Mouse (Mus musculus) hindbrain, embryonic 15.5 days (tissue): Measurements from ENCODE around the gene Mrpl4. TPM values are rescaled to one million over a fixed set of nuclear protein-coding genes. Genes with fewer than 3 reads are reported as not detected.
A peak's percentile ranks its signal among the peaks of the same experiment; 100 is the strongest.
"Not testable (repeated sequence)": the region's sequence is repeated elsewhere in the genome, so short reads cannot be mapped to it uniquely, and the experiment has no call there.

Source experiments
- ATAC-seq: fragments of 200-750 bp; cut with Nextera tagmentation; 2 replicates; pipeline ENCODE4 v1.8.0; 2017; ENCODE audit warnings: low read depth, moderate number of reproducible peaks, moderate TSS enrichment; ENCODE audit not compliant: low FRiP score
- H3K27ac ChIP-seq: fragments of 300-500 bp; sonication (generic); replicated peaks from 2 replicates; pipeline ENCODE4 v1.5.1; 2015; ENCODE audit warnings: mild to moderate bottlenecking, inconsistent platforms
- H3K27me3 ChIP-seq: fragments of 300-500 bp; sonication (generic); 2 replicates; pipeline ENCODE4 v1.6.1; 2015; ENCODE audit warnings: control low read depth, inconsistent platforms
- H3K36me3 ChIP-seq: fragments of 300-500 bp; sonication (generic); 2 replicates; pipeline ENCODE4 v1.6.1; 2015; ENCODE audit warnings: control low read depth, inconsistent platforms
- H3K4me1 ChIP-seq: fragments of 300-500 bp; sonication (generic); replicated peaks from 2 replicates; pipeline ENCODE4 v1.6.1; 2015; ENCODE audit warnings: control low read depth, inconsistent platforms
- H3K4me2 ChIP-seq: fragments of 300-500 bp; sonication (generic); 2 replicates; pipeline ENCODE4 v1.6.1; 2015; ENCODE audit warnings: moderate library complexity, mild to moderate bottlenecking, inconsistent platforms
- H3K4me3 ChIP-seq: fragments of 300-500 bp; sonication (generic); 2 replicates; pipeline ENCODE4 v1.5.1; 2015; ENCODE audit warnings: mild to moderate bottlenecking, inconsistent platforms
- H3K9ac ChIP-seq: fragments of 300-500 bp; sonication (generic); 2 replicates; pipeline ENCODE4 v1.6.1; 2015; ENCODE audit warnings: inconsistent platforms
- H3K9me3 ChIP-seq: fragments of 300-500 bp; sonication (generic); 2 replicates; pipeline ENCODE4 v1.6.1; 2016; ENCODE audit warnings: control low read depth, inconsistent platforms
- WGBS: fragments of 180-500 bp; shearing (Covaris S2); methylation state at CpG from one replicate; pipeline ENCODE4 v1.1.7; 2015; 5-methylcytosine and 5-hydroxymethylcytosine counted together
- polyA plus RNA-seq: library from polyadenylated mRNA; unstranded; fragments of >200 nt; fragmentation: Nextera tagmentation; extraction: Ambion mirVana; gene quantifications from 2 replicates; pipeline ENCODE4 v1.2.1, GENCODE M21; 2015

Mrpl4 gene
- polyA plus RNA-seq, 1 experiment from 2014 or later = 114 TPM

GRCm38 (mm10) chr9:20991587-20991986, 11.0 kb upstream of the Mrpl4 start:
- Histone ChIP-seq H3K36me3 (no peaks in the 10 kb centered on the region), H3K9ac (no peak overlapping the region), H3K4me2 (no peak overlapping the region), H3K9me3 (no peaks in the 10 kb centered on the region), H3K27ac (no peak overlapping the region), H3K4me1 (peaks cover 3% of the 10 kb centered on the region; the same call in 1 of the 2 replicates), H3K27me3 (no peaks in the 10 kb centered on the region), H3K4me3 (no peak overlapping the region)
- 89% methylated on average over 4 of the region's 4 CpGs for WGBS
- no peak for ATAC-seq

GRCm38 (mm10) chr9:20993165-20993898, 9.2 kb upstream of the Mrpl4 start:
- H3K36me3 ChIP-seq = no peaks in the 10 kb centered on the region
- no peaks in the 10 kb centered on the region for H3K27me3 ChIP-seq
- no peaks in the 10 kb centered on the region for H3K9me3 ChIP-seq
- no peak overlapping the region for H3K4me2 ChIP-seq
- no peak overlapping the region for H3K9ac ChIP-seq
- no peak overlapping the region for H3K27ac ChIP-seq
- peaks cover 3% of the 10 kb centered on the region; the same call in 1 of the 2 replicates for H3K4me1 ChIP-seq
- H3K4me3 ChIP-seq = no peak overlapping the region
- WGBS = 60% methylated on average over 5 of the region's 5 CpGs
- no peak for ATAC-seq

- ATAC-seq = no peak
- Histone ChIP-seq H3K36me3 (no peaks in the 10 kb centered on the region), H3K4me2 (no peak overlapping the region), H3K9me3 (no peaks in the 10 kb centered on the region), H3K27ac (no peak overlapping the region), H3K4me3 (no peak overlapping the region), H3K4me1 (peaks cover 3% of the 10 kb centered on the region; the same call in 1 of the 2 replicates), H3K9ac (no peak overlapping the region), H3K27me3 (no peaks in the 10 kb centered on the region)
- 69% methylated on average over 3 of the region's 3 CpGs for WGBS
These were observed 7.5 kb upstream of the Mrpl4 start for GRCm38 (mm10) chr9:20995069-20995468.

- Histone ChIP-seq H3K4me3 (no peak overlapping the region), H3K4me1 (no peaks in the 10 kb centered on the region), H3K9ac (no peak overlapping the region), H3K36me3 (no peaks in the 10 kb centered on the region), H3K27ac (no peak overlapping the region), H3K27me3 (no peaks in the 10 kb centered on the region), H3K4me2 (no peak overlapping the region), H3K9me3 (no peaks in the 10 kb centered on the region)
- ATAC-seq = no peak
- WGBS = 91% methylated on average over 8 of the region's 8 CpGs
These were observed 5.5 kb upstream of the Mrpl4 start for GRCm38 (mm10) chr9:20997065-20997464.

GRCm38 (mm10) chr9:20998337-20998736, 4.2 kb upstream of the Mrpl4 start:
- ATAC-seq, H3K4me3 ChIP-seq, H3K9me3 ChIP-seq, H3K4me2 ChIP-seq, H3K27ac ChIP-seq, H3K36me3 ChIP-seq, H3K27me3 ChIP-seq, H3K4me1 ChIP-seq, H3K9ac ChIP-seq: not testable (repeated sequence)
- WGBS = 85% methylated on average over 1 of the region's 1 CpGs

GRCm38 (mm10) chr9:21000811-21001210, 1.7 kb upstream of the Mrpl4 start:
- no peak for ATAC-seq
- no peak overlapping the region for H3K9ac ChIP-seq
- no peak overlapping the region for H3K27ac ChIP-seq

GRCm38 (mm10) chr9:21001651-21002200, 812 bp upstream of the Mrpl4 start:
- 75% methylated on average over 6 of the region's 6 CpGs for WGBS

More at GRCm38 (mm10) chr9:21000811-21001210, 1.7 kb upstream of the Mrpl4 start:
- Histone ChIP-seq H3K9me3 (no peaks in the 10 kb centered on the region), H3K4me3 (no peak overlapping the region), H3K36me3 (peaks cover 9% of the 10 kb centered on the region), H3K27me3 (no peaks in the 10 kb centered on the region), H3K4me1 (peaks cover 14% of the 10 kb centered on the region), H3K4me2 (no peak overlapping the region)

GRCm38 (mm10) chr9:21002270-21002626, 290 bp upstream of the Mrpl4 start:
- Histone ChIP-seq H3K27ac (peak overlapping the region; percentile 81), H3K4me3 (peak overlapping the region; percentile 69), H3K9ac (peak overlapping the region; percentile 63), H3K4me2 (peak overlapping the region; percentile 73), H3K36me3 (peaks cover 23% of the 10 kb centered on the region), H3K9me3 (no peaks in the 10 kb centered on the region), H3K4me1 (peaks cover 14% of the 10 kb centered on the region), H3K27me3 (no peaks in the 10 kb centered on the region)
- WGBS = 9% methylated on average over 7 of the region's 7 CpGs
- ATAC-seq = peak; percentile 54; the same call in 1 of the 2 replicates

More at GRCm38 (mm10) chr9:21001651-21002200, 812 bp upstream of the Mrpl4 start:
- no peak overlapping the region for H3K9ac ChIP-seq
- no peak for ATAC-seq
- H3K27ac ChIP-seq = no peak overlapping the region
- peaks cover 18% of the 10 kb centered on the region for H3K36me3 ChIP-seq
- H3K4me2 ChIP-seq = peak overlapping the region; percentile 73
- no peak overlapping the region for H3K4me3 ChIP-seq
- peaks cover 14% of the 10 kb centered on the region for H3K4me1 ChIP-seq
- H3K27me3 ChIP-seq = no peaks in the 10 kb centered on the region
- H3K9me3 ChIP-seq = no peaks in the 10 kb centered on the region

- H3K4me1 ChIP-seq = peaks cover 14% of the 10 kb centered on the region
- no peak overlapping the region for H3K9ac ChIP-seq
- 0 out of 2 replicates have a peak, but pooled peaks cover 3% of the 10 kb centered on the region for H3K27me3 ChIP-seq
- H3K27ac ChIP-seq = no peak overlapping the region
- 93% methylated on average over 10 of the region's 10 CpGs for WGBS
- H3K4me2 ChIP-seq = no peak overlapping the region
- H3K36me3 ChIP-seq = peaks cover 44% of the 10 kb centered on the region
- H3K9me3 ChIP-seq = no peaks in the 10 kb centered on the region
- ATAC-seq = no peak
- H3K4me3 ChIP-seq = no peak overlapping the region
These were observed 4.9 kb downstream of the Mrpl4 start for GRCm38 (mm10) chr9:21007313-21007952.

- H3K27me3 ChIP-seq = peaks cover 3% of the 10 kb centered on the region; the same call in 1 of the 2 replicates
- WGBS = 84% methylated on average over 7 of the region's 7 CpGs
- no peak overlapping the region for H3K27ac ChIP-seq
- H3K9me3 ChIP-seq = no peaks in the 10 kb centered on the region
- no peak overlapping the region for H3K9ac ChIP-seq
- H3K4me1 ChIP-seq = peaks cover 14% of the 10 kb centered on the region
- no peak for ATAC-seq
- peaks cover 44% of the 10 kb centered on the region for H3K36me3 ChIP-seq
- H3K4me3 ChIP-seq = no peak overlapping the region
- no peak overlapping the region for H3K4me2 ChIP-seq
These were observed 5.5 kb downstream of the Mrpl4 start for GRCm38 (mm10) chr9:21008007-21008406.

- H3K9ac ChIP-seq = no peak overlapping the region
- no peak for ATAC-seq
- H3K27me3 ChIP-seq = peaks cover 26% of the 10 kb centered on the region
- H3K9me3 ChIP-seq = no peaks in the 10 kb centered on the region
- H3K4me1 ChIP-seq = peaks cover 6% of the 10 kb centered on the region
- 69% methylated on average over 2 of the region's 2 CpGs for WGBS
- no peak overlapping the region for H3K27ac ChIP-seq
- no peak overlapping the region for H3K4me3 ChIP-seq
- peaks cover 37% of the 10 kb centered on the region for H3K36me3 ChIP-seq
- H3K4me2 ChIP-seq = no peak overlapping the region
These were observed 7.8 kb downstream of the Mrpl4 start for GRCm38 (mm10) chr9:21010362-21010761.

GRCm38 (mm10) chr9:21010939-21011541, 8.5 kb downstream of the Mrpl4 start:
- not testable (repeated sequence) for H3K9ac ChIP-seq, H3K9me3 ChIP-seq, ATAC-seq, H3K4me2 ChIP-seq, H3K4me3 ChIP-seq, H3K27ac ChIP-seq
- peaks cover 33% of the 10 kb centered on the region for H3K36me3 ChIP-seq
- peaks cover 33% of the 10 kb centered on the region for H3K27me3 ChIP-seq
- WGBS = 77% methylated on average over 9 of the region's 9 CpGs
- peaks cover 12% of the 10 kb centered on the region for H3K4me1 ChIP-seq
